Mouse (Mus musculus): Measurements from ENCODE around the gene Dpp7.

GRCm38 (mm10) chr2:25311491-25311891 lies 44.7 kb downstream of the Dpp7 start:
- no peak for TF ChIP-seq POLR2A (IDR thresholded peaks at IDR 0.05; ENCODE audit: insufficient read depth, low read length)
- TF ChIP-seq CTCF (IDR thresholded peaks at IDR 0.05; ENCODE audit: low read depth, low read length), result no peak
- TF ChIP-seq EP300 (IDR thresholded peaks at IDR 0.05; ENCODE audit: insufficient read depth, low read depth, low read length), result peak; percentile 56; the same call in 1 of the 2 replicates
